Mouse (Mus musculus) urinary bladder, postnatal 25 days (tissue): ENCODE measurements at regions not wholly inside any gene's neighbourhood (a gene's known extent, or its start where the extent isn't known, plus 50 kb on each side); places are given as distances from the start of the nearest gene placed in this dataset.

Experiments
- DNase-seq: peaks from one replicate; pipeline ENCODE4 v3.0.0; 2022; ENCODE audit warnings: low spot score

DNA sequence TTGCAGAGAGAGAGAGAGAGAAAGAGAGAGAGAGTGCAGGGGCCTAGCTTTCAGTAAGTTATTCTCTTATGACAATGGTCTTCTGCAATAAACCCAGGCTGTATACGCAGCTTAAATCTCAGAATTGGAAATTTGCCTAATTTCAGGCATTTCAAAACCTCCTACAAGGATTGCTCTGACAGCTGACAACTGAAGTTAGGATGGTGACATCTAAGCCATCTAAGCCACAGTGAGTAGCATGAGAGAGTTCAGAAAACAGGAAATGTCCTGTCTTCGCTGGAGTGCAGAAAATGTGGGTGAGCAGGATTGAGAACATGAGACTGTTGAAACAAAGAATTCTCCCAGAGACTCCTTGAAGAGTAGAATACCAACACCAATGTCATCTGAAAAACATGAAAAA lies 56.8 kb downstream of the Fam110c start:
- DNase-seq: no peak

DNA sequence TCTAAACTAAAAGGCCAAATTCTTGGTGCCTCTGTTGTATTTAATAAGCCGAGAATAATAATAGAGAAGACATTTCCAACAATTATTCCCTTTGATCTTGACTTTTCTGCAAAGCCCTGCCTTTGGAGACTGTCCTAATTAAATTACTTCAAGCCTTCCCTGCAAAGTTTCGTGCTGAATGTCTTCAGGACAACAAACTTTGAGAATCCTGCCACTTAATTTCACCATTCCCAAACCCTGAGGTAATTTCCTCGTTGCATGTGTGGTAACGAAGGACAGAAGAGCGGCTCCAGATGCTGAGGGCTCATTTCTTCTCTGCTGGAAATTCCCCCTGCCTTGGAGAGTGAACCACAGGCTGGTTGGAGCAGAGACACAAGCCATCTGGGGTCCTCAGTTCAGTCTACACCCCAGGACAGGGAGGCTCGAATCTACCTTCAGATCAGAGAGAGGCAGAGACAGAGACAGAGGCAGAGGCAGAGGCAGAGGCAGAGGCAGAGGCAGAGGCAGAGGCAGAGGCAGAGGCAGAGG lies 60.9 kb downstream of the Fam110c start:
- DNase-seq: no peak

DNA sequence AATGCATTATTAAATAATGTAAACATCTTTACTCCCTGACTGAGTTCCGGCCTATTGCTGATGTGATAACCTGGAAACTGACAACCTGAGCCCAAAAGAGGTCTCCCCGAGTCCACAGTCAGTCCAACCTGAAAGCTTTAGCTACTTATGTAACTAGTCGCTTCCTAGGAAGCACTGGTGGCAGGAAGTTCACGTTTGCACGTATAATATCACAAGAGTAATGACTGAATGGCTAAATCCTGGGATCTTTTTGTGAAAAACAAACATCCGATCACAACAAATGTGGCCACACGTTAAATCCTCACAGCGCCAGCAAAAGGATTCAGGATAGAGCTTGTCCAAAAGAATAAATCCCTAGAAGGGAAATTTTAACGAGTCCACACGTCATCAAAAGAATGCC lies 62.7 kb downstream of the Fam110c start:
- no peak for DNase-seq

DNA sequence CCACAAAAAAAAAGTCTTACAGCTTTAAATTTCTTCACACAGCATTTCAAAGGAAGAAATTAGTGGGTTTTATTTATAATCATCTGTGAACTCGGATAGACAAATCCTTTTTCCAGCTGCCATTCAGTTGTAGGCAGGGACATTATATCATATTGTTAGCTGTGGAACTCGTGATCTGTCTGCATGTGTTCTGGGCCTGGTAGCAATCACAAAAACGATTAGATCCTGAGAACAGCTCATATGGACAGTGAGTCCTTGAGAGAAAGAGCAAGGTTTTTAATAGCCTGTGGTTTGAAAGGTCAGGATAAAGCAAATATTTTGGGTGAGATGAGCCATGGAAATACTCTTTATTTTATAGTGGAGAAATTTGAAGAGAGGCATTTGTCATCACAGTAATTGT lies 63.2 kb downstream of the Fam110c start:
- no peak for DNase-seq

DNA sequence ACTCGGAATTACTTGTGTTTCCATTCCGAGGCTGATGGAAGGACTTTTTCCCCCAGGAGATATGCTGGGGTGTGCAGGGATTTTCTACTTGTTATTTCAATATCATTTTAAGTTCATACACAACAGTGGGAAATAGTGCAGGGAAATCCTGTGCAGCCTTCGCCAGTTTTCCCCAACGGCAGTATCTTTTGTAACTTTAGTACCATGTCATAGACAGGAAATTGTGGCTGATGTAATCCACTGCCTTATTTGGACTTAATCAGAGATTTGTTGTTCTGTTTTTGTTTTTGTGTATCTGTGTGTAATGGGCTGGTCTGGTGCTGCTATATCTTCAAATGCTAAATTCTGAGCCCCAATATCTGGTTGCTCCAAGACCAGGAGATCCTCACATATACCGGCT lies 63.8 kb downstream of the Fam110c start:
- no peak for DNase-seq

DNA sequence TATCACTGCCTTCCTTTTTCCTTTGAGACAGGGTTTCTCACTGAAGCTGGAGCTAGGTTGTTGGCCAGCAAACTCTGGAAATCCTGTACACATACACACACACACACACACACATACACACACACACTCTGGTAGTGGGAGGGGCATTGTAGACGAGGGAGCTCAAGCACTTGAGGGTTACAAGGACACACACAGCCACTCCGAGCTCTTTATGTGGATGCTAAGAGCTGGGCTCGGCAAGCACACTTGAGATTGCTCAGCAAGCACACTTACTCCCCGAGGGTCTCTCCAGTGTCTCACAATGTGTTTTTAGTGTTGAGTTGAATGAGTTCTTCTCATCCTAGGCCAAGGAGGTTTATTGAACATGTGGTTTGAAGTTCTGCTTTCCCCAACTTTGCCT lies 66.2 kb downstream of the Fam110c start:
- no peak for DNase-seq

DNA sequence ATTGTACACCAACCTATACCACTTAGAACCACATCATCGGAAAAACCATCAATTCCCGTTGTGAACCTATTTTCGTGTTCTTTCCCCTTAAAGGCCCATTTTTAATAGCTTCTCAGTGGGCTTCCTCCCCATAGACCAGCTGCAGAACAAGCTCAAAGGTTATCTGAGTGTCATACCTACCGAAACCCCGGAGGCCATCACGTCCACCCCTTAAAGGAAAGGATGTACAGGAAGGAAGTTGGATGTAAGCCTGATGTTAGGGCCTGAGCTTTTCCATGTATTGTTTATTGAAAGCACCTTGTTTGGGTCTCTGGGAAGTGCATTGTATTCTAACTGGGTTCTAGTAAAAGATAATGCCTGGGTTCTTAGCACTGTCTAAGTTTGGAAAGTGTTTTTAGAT lies 69.6 kb downstream of the Fam110c start:
- DNase-seq: no peak

DNA sequence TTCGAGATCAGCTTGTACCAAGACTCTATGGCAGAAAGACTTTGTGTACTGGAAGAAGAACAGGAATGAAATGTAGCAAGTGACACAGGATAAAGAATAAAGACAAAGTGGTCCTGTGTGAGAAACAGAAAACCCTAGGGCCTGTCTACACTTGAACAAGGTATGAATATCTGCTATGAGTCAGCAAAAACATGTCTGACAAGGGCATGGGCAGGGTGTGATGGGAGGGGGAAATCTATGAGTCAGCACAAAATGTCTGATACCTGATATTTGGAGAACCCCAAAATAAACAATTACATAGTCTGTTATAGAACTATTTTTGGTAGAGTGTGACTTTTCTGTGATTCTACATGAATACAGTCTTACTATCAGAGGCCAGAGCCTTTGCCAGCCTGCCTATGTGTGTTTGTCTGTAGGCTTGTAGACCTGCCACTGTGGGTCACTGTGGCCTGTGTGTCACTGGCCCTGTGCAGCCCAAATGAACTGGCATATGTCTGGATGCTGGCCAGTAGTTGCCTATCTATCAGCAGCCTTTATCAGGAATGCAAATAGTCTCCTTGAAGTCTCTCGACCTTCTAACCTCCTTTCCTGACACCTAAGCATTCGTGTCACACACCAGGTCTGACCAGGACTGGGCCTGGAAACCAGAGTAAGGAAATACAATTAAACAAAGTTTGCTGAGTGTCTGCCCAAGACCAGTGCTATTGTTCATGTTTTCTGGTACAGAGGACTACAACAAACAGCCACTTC lies 71.5 kb downstream of the Fam110c start:
- DNase-seq: no peak

DNA sequence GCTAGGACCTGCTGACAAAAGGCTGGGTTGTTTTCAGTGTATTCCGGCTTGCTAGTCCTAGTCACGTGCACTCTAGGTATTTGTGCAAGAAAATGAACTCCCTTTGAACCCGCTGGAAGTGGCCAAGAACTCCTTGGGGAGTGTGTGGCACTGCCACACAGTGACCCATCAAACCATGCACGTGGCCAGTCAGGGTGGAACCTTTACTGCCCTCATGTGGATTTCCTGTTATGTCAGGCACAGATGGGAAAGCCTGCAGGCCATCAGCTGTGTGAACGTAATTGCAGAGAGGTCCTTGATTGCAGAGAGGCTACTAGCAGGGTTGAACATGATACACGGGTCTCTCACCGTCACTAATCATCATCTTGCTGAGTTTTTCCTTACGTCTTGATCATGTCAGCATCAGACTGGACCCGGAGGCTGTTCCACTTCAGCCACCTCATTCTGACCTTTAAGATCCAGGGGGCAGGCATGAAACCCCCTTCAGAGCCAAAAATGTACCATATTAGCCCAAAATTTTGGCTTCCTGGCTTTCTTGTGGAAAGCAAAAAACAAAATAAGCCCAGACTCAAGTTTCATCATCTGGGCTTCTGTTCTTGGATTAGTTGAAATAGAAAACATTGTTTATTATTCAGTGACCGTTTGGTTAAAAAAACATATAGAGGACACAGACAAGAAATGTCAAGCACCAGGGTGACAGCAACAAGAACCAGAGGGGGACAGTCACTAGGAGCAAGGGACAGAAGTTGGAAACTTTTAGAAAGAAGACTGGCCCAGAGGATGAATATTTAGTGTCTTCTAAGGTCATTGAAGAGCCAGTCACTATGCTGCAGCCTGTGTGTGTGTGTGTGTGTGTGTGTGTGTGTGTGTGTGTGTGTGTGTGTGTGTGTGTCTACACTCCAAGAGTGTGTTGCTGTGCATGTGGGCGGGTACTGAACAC lies 75.0 kb downstream of the Fam110c start:
- no peak for DNase-seq

DNA sequence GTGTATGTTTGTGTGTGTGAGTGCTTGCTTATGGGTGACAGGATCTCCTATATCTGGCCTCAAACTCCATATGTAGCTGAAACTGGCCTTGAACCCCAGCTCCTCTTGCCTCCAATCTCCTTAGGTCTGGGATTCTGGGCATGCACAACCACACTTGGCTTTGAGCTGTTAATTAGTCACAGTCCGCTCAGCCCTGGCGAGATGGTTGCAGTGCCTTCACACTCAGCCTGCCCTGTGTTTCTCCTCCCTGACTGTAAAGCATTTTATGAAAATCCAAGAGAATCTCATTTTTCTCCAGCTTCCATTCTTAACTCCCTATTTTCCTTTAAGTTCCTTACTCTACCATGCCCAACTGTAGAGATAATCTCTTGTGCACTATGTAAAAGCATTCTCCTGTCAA lies 80.1 kb downstream of the Fam110c start:
- DNase-seq: no peak

DNA sequence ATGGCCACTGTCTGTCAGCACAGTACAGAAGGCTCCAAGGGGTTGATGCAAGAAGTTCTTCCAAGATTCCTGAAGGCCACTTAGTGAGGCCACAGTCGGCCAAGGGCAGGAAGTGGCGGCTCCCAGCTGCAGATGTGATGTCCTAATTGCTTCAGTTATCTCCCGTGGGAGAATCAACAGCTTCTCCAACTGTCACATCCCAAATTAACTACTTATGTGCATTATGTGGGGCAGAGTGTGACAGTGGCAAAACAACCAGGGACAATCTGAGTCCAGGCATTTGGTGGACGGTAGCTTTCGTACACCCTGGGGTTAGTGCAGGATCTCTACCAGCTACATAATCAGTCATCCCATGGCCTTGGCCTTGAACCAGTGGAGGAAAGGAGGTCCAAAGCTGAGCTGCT lies 80.9 kb downstream of the Fam110c start:
- no peak for DNase-seq

DNA sequence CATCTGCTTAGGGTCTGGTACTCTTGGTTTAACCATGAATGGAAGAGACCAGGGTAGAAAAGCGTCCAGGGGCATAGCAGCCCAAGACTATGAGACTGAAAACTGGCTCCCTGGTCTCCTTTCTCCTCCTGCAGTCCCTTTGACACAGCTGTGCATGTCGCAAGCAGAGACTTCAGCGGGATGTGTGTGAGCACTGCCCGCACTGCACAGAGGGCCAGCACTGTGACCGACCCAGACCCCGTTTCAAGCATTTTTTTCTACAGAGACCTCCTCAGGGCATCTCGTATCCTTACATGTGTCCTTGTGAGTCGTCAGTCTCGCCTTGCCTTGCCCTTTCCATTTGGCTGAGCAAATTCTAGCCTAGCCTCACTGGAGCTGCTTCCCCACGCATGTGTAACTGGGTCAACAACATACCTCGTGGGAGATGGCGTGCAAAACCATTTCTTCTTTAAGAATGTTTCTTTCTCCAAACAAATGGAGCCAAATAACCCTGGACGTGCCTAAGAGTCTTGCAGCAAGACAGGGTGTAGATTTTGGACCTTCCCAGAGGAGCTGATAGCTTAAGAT lies 82.6 kb downstream of the Fam110c start:
- DNase-seq: no peak

DNA sequence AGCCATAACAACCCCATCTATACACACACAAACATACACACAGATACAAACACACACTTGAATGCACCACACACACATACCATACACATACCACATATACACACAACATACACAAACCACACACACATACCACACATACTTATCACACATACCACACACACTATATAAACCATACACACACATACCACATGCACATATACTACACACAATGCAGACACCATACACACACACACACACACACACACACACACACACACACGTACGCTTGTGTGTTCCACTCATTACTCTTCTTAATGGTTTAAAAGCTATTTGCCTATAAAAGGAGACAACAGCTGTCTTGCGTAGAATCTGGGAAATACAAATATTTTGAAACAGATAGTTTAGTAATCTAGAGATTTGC lies 83.1 kb upstream of the Gm6993 start:
- no peak for DNase-seq

DNA sequence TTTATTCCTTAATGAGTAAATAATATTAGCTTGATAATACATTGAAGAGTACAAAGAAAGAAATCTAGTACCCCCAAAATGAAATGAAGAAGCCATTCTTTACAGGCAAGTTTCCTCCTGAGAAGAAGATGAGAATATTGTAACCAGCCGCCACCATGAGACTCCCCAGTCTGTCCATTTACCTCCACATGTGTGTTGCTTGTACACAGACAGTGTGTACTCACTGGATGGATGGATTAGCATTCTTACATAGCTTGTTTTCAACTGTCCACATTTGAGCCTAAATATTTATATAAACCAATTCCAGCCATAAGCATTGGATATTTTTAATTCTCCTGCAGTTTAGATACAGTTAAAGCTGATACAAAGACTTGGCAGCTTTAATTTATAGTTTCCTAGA lies 82.7 kb upstream of the Gm6993 start:
- DNase-seq: no peak

DNA sequence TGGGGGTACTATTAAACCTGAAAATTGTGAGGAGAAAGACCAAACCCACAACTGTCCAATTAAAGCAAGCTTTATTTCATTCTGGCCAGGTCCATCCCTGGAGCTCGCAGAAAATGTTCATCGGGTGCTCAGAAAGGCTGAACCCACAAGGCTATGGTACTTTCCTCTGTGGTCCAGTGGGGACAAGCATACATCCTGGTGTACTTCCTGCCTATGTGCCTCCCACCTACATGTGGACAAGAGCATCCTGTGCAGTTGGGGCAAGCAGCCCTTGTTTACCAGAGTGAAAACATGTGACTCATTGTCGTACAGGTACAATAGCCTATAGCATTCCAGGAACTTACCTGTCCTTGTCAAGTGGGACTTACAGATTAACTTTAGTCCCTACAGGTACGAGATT lies 81.7 kb upstream of the Gm6993 start:
- DNase-seq: no peak

DNA sequence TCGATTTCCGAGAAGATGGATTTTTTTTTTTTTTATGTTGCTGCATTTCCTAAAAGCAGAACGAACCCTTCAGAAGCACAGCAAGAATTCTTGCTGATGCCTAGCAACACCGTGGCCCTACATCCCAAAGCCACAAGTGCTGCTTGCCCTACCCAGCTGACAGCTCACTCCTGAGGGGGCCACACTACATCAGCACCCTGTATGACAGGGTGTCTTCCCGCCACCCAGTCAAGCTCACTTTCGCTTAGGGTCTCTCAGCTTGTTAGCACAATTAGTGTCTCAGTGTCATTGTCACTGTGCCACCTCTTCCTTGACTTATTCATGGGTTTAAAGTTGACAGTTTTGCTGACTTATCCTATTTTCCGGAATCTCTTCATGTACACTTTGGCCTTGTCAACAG lies 81.2 kb upstream of the Gm6993 start:
- DNase-seq: no peak

DNA sequence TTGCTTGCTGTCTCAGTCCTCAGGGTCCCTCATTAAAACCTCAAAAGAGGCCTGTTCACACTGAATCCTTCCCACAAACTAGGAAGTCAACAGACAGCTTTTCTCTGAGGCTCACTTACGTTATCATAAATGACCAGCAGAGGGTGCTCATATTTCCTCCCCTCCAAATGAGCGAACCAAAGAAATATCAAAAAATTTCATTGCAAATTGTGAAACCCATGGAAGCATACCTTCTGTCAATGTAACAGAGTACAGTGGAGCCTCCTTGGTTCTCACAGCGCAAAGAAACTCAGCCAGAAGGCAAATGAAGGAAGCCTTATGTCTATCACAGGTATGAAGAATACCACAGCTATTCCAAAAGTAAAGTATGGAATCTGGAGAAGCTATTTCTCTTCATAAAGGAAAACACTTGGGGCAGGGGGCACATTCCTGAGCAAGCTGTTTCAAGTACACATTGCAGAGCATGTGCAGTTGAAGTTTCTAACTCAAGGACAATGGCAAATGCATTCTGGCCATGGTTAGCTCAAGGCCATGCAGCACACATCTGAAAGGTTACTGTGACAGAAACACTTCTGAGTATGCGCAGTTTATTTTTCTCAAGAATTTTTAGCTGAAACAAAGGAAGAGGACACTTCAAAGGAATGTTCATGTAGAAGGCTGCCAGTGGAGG lies 72.2 kb upstream of the Gm6993 start:
- DNase-seq: no peak

DNA sequence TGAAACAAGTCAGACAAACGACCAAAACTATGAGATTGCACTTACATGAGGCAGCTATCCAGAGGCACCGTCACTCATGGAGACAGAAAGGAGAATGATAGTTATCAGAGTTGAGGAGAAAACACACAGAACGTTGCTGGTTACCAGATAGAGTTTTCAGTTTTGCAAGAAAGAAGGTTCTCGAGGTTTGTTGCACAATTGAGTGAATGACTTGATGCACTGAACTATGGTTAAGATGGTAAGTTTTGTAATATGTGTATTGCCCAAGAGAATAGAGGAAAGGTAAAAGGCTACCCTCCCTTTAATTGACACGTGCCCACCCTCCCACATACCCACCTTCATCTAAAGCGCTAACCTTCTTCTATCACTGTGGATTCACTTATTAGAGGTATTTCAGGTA lies 70.5 kb upstream of the Gm6993 start:
- DNase-seq: no peak

DNA sequence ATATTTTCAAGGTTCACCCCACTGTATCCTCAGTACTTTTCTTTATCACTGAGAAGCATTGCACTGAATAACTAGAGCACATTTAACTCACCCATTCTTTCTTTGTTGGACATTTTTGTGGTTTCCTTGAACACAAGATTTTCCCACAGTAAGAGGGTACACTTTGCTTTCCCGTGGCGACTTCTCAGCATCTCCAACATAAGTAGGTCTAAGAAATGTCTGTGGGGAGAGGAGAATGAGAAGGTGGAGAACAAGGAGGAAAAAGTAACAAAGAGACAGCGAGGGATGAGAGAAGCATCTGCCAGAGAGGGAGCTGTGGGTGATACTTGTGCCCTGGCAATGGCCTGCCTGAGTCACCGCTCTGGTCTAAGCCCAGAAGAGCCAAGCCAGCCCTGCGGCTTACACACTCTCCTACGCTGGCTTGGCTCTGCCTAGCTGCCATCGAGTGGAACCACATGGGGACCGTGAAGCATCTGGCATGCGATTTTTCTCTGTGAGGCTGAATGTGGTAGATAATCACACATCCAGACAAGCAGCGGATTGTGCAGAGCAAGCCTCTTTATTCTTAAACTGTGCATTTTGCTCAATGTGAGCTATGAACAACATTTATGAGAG lies 69.9 kb upstream of the Gm6993 start:
- DNase-seq: peak; percentile 50

DNA sequence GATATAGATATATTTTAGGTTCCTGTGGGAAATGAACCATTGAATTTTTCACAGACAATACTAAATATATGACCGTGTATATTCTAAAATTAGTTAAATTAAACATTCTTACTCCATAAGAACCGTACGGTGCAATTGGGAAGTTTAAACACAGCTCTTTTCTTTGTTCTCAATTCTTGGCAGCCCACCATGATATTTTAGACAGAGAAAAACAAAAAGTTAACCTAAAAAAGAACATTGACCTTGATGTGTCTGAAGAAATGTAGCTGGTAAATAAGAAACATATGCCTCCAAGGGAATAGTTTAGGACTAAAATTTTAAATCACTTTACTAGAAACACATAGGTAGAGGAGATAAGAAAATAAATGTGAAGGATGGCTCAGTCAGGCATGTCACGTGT lies 68.6 kb upstream of the Gm6993 start:
- no peak for DNase-seq

DNA sequence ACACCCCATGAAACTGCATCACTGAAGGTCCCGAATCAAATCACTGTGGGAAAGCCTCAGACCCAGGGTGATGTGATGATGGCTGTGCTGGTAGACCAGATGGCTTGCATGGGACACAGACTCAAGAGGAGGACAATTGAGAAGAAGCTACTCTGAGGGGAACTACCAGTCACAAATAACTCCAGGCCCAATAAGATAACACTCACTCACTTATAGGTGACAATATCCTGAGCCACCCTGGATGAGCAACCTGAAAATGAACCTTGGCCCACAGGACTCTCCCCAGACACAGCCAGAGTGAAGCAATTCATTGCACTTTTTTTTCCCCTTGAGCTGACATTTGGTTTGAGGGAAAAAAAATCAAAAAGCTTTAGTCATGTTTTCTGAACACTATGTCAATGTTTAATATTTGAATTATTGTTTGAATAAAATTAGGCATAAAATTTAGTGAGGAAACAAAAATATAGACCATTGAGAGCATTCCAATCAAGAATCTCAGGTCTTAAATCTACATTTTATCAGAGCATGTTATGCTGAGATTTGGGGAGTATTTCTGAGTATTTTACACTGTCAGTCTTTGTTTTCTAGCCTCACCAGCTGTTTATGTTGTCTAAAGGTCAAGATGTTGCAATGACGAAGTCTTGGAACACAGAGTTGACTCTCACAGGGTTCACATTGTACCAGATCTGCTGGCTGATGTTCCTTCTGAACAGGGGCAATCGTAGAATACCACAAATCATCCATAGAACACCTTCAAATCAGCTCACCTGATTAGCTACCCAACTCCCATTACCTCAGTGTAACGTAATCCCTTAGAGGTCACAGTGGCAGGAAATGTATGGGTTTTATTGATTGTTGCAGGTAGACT lies 67.9 kb upstream of the Gm6993 start:
- DNase-seq: no peak
